Mouse (Mus musculus) small intestine, adult 2 months (tissue): ENCODE results near the gene Txndc11.

Experiments used
- CTCF ChIP-seq: fragments of 200-500 bp; IDR thresholded peaks from 2 replicates; pipeline ENCODE4 v1.5.1; 2012; ENCODE audit warnings: low read depth, mild to moderate bottlenecking, control low read depth, inconsistent platforms, low read length, moderate library complexity, mixed read lengths; ENCODE audit not compliant: insufficient replicate concordance, insufficient read length; ENCODE audit errors: extremely low read depth
- POLR2A ChIP-seq: fragments of 200-500 bp; IDR thresholded peaks from 2 replicates; pipeline ENCODE4 v1.6.1; 2012; ENCODE audit warnings: low read depth, mild to moderate bottlenecking, control low read depth, inconsistent platforms, low read length, moderate library complexity

GRCm38 (mm10) chr16:11128301-11128700, 6.1 kb downstream of the Txndc11 start:
- TF ChIP-seq CTCF, result no peak
- TF ChIP-seq POLR2A, result no peak
